Comparison of ENCODE assay signal across 20 mouse cellular contexts in genomic region chr12:83782669-83783068, GRCm38 (mm10). TPM values are rescaled to one million over a fixed set of nuclear protein-coding genes. Genes with fewer than 3 reads are reported as not detected.
A peak's percentile ranks its signal among the peaks of the same experiment; 100 is the strongest.
DNase-seq lines count a peak whose midpoint lies in the region; ATAC-seq and TF ChIP-seq lines count a peak whose summit lies in the region.
"Had no signal": no experiment of that assay in that cellular context is flagged by ENCODE, and none has a peak within 500 bp of the region (broad histone marks: within the 10 kb centered on the region; RNA-seq: fewer than 3 reads in every experiment).

No protein-coding gene starts in this region.

- peak; percentile 64 to 80 for DNase-seq in cerebellum, postnatal 10 days
- no peak for DNase-seq in cerebellum, adult 11 months
- DNase-seq in heart, adult 11 months, result peak; percentile 91
- DNase-seq in left cerebral cortex, postnatal 4 days, result peak; percentile 70
- no peak for DNase-seq in left cerebral cortex, adult 2 months (ENCODE audit: extremely low spot score in 1 of 2, low spot score in 2 of 2)
- DNase-seq: adrenal gland, adult 8-10 months; adrenal gland, postnatal 25 days; cerebellum, adult 2 months; gastrocnemius, postnatal 25 days; heart, adult 2 months had no signal

- 88% methylated on average over 10 of the region's 10 CpGs for WGBS in heart, embryonic 11.5 days (ENCODE audit: insufficient replicate concordance)

- no peak for ATAC-seq in heart, embryonic 11.5 days (replicated peaks; ENCODE audit: insufficient number of reproducible peaks, low FRiP score, low TSS enrichment)
- ATAC-seq: activated CD4-positive, CD25-positive, alpha-beta regulatory T cell, adult 4 months; forebrain, embryonic 14.5 days; inflammation-experienced regulatory T-cells, adult 6 months; intestine, embryonic 16.5 days had no signal

- no peaks in the 10 kb centered on the region for H3K36me3 ChIP-seq in heart, embryonic 11.5 days (ENCODE audit: control insufficient read depth, insufficient read depth, low read length)
- H3K36me3 ChIP-seq: forebrain, embryonic 10.5 days; heart, embryonic 10.5 days; hindbrain, embryonic 12.5 days had no signal

- intact Hi-C loops in left cerebral cortex, postnatal 4 days (cut with DNase I), result no loop called here
- intact Hi-C loops in left cerebral cortex, adult 2 months (cut with DNase I), result no loop called here

- H3K27me3 ChIP-seq in heart, embryonic 11.5 days (ENCODE audit: control insufficient read depth, insufficient read depth, low read length), result no peaks in the 10 kb centered on the region
- H3K27me3 ChIP-seq: hindbrain, embryonic 12.5 days had no signal

- H3K4me2 ChIP-seq in heart, embryonic 11.5 days, result no peak overlapping the region
- H3K4me2 ChIP-seq: hindbrain, embryonic 12.5 days had no signal

- H3K4me1 ChIP-seq in heart, embryonic 11.5 days (ENCODE audit: control insufficient read depth, insufficient read depth, low read length), result no peaks in the 10 kb centered on the region

- no peak for TF ChIP-seq CTCF in left cerebral cortex, adult 2 months (IDR thresholded peaks at IDR 0.05)

- H3K9ac ChIP-seq in heart, embryonic 11.5 days (ENCODE audit: low read depth, low read length), result no peak overlapping the region
- H3K9ac ChIP-seq: hindbrain, embryonic 12.5 days had no signal

- no peaks in the 10 kb centered on the region for H3K9me3 ChIP-seq in heart, embryonic 11.5 days (replicated peaks; ENCODE audit: control insufficient read depth, low read length)
- H3K9me3 ChIP-seq: forebrain, embryonic 10.5 days; heart, embryonic 10.5 days; hindbrain, embryonic 12.5 days had no signal

- H3K27ac ChIP-seq in heart, embryonic 11.5 days (ENCODE audit: low read depth, low read length), result no peak overlapping the region
- no peak overlapping the region for H3K27ac ChIP-seq in left cerebral cortex, adult 2 months
- H3K27ac ChIP-seq: forebrain, embryonic 10.5 days; heart, adult 2 months; heart, embryonic 10.5 days; hindbrain, embryonic 12.5 days had no signal

- no peak overlapping the region for H3K4me3 ChIP-seq in heart, embryonic 11.5 days (ENCODE audit: low read depth, low read length)
- no peak overlapping the region for H3K4me3 ChIP-seq in left cerebral cortex, adult 2 months
- H3K4me3 ChIP-seq: forebrain, embryonic 10.5 days; heart, adult 2 months; heart, embryonic 10.5 days; hindbrain, embryonic 12.5 days had no signal

RNA-seq across cellular contexts. Expression of gene Papln, which starts 19.2 kb away (rescaled TPM):
- polyA plus RNA-seq in heart, embryonic 11.5 days (2014; fragmentation: Nextera tagmentation; extraction: Ambion mirVana), result 0.10 TPM in 1 of 2 replicates, not detected in the other
- 10 to 100 TPM in 1 of 2 experiments, 1 to 10 TPM in 1; 9.5 to 10.5 TPM for total RNA-seq in left cerebral cortex, postnatal 4 days (2021)
- 1 to 10 TPM; 8.4 to 10.0 TPM for total RNA-seq in left cerebral cortex, adult 2 months (2021)
- total RNA-seq: hematopoietic stem cell, adult 5-6 weeks had no signal
- polyA plus RNA-seq: activated CD4-positive, CD25-positive, alpha-beta regulatory T cell, adult 4 months; embryonic facial prominence, embryonic 11.5 days; inflammation-experienced regulatory T-cells, adult 6 months had no signal

Comparison
In these comparisons a context has a peak if more than half of its experiments do, and no peak if none do; other contexts are left out.
1. DNase-seq: peak in cerebellum, postnatal 10 days (2 of 2), heart, adult 11 months (single experiment) and left cerebral cortex, postnatal 4 days (single experiment); none in cerebellum, adult 11 months (single experiment) and left cerebral cortex, adult 2 months (0 of 2).